Mouse (Mus musculus) lung, postnatal 0 days (tissue): ENCODE results near the gene Abcg1. TPM values are rescaled to one million over a fixed set of nuclear protein-coding genes. Genes with fewer than 3 reads are reported as not detected.

Experiments
- ATAC-seq: fragments of 200-750 bp; cut with Nextera tagmentation; 2 replicates; pipeline ENCODE4 v1.8.0; 2017; ENCODE audit warnings: moderate library complexity
- DNase-seq: peaks from one replicate; pipeline ENCODE4 v3.0.0-alpha.2; 2016; ENCODE audit warnings: low spot score
- H3K27ac ChIP-seq: fragments of 300-500 bp; sonication (generic); 2 replicates; pipeline ENCODE4 v1.5.1; 2014; ENCODE audit warnings: antibody characterized with exemption, mild to moderate bottlenecking, low read length, mixed read lengths
- H3K27me3 ChIP-seq: fragments of 300-500 bp; sonication (generic); replicated peaks from 2 replicates; pipeline ENCODE4 v1.6.1; 2014; ENCODE audit warnings: low read length, mixed read lengths; ENCODE audit not compliant: insufficient read depth
- H3K36me3 ChIP-seq: fragments of 300-500 bp; sonication (generic); 2 replicates; pipeline ENCODE4 v1.6.1; 2014; ENCODE audit warnings: low read length, mixed read lengths; ENCODE audit not compliant: insufficient read depth
- H3K4me1 ChIP-seq: fragments of 300-500 bp; sonication (generic); 2 replicates; pipeline ENCODE4 v1.6.1; 2014; ENCODE audit warnings: antibody characterized with exemption, low read depth, low read length, mixed read lengths; ENCODE audit not compliant: insufficient read depth
- H3K4me2 ChIP-seq: fragments of 300-500 bp; sonication (generic); replicated peaks from 2 replicates; pipeline ENCODE4 v1.6.1; 2014; ENCODE audit warnings: low read depth, mild to moderate bottlenecking, low read length, moderate library complexity, mixed read lengths
- H3K4me3 ChIP-seq: fragments of 300-500 bp; sonication (generic); 2 replicates; pipeline ENCODE4 v1.5.1; 2014; ENCODE audit warnings: low read depth, low read length
- H3K9ac ChIP-seq: fragments of 300-500 bp; sonication (generic); replicated peaks from 2 replicates; pipeline ENCODE4 v1.6.1; 2014; ENCODE audit warnings: low read depth, mild to moderate bottlenecking
- H3K9me3 ChIP-seq: fragments of 300-500 bp; sonication (generic); 2 replicates; pipeline ENCODE4 v1.6.1; 2016; ENCODE audit warnings: low read length, mixed read lengths
- CTCF ChIP-seq: IDR thresholded peaks from 2 replicates; pipeline ENCODE4 v1.5.1; 2016; ENCODE audit warnings: antibody characterized with exemption, mild to moderate bottlenecking
- EP300 ChIP-seq: IDR thresholded peaks from 2 replicates; pipeline ENCODE4 v1.6.1; 2016; ENCODE audit warnings: antibody characterized with exemption, mild to moderate bottlenecking, control low read depth
- WGBS: fragments of 180-500 bp; shearing (Covaris S2); extraction: QIAGEN DNeasy Blood & Tissue Kit; methylation state at CpG from one replicate; pipeline ENCODE4 v1.1.7; 2014; 5-methylcytosine and 5-hydroxymethylcytosine counted together
- polyA plus RNA-seq: library from polyadenylated mRNA; unstranded; fragments of >200 nt; fragmentation: Nextera tagmentation; extraction: Ambion mirVana; gene quantifications from 2 replicates; pipeline ENCODE4 v1.2.1, GENCODE M21; 2015

Abcg1 gene
- polyA plus RNA-seq, 1 experiment from 2014 or later = 26.9 TPM

GRCm38 (mm10) chr17:31145998-31146397 lies 88.5 kb downstream of the Abcg1 start:
- Histone ChIP-seq H3K4me1 (no peaks in the 10 kb centered on the region), H3K9me3 (no peaks in the 10 kb centered on the region), H3K4me3 (no peak overlapping the region), H3K9ac (no peak overlapping the region), H3K27me3 (no peaks in the 10 kb centered on the region), H3K27ac (no peak overlapping the region), H3K36me3 (no peaks in the 10 kb centered on the region), H3K4me2 (no peak overlapping the region)
- no peak for DNase-seq
- ATAC-seq = no peak
- 75% methylated on average over 9 of the region's 9 CpGs for WGBS
- no peak for TF ChIP-seq CTCF
- TF ChIP-seq EP300 = no peak

GRCm38 (mm10) chr17:31152512-31152911 lies 95.0 kb downstream of the Abcg1 start:
- H3K27me3 ChIP-seq = no peaks in the 10 kb centered on the region
- ATAC-seq (no peak), DNase-seq (no peak)
- TF ChIP-seq EP300 (no peak), CTCF (no peak)
- no peaks in the 10 kb centered on the region for H3K4me1 ChIP-seq
- WGBS = 63% methylated on average over 5 of the region's 5 CpGs
- no peaks in the 10 kb centered on the region for H3K9me3 ChIP-seq
- H3K9ac ChIP-seq = no peak overlapping the region
- H3K4me2 ChIP-seq = no peak overlapping the region
- H3K27ac ChIP-seq = no peak overlapping the region
- no peaks in the 10 kb centered on the region for H3K36me3 ChIP-seq
- H3K4me3 ChIP-seq = no peak overlapping the region

GRCm38 (mm10) chr17:31152966-31153499 lies 95.6 kb downstream of the Abcg1 start:
- DNase-seq (no peak), ATAC-seq (no peak)
- Histone ChIP-seq H3K27me3 (no peaks in the 10 kb centered on the region), H3K4me1 (no peaks in the 10 kb centered on the region), H3K9ac (no peak overlapping the region), H3K9me3 (no peaks in the 10 kb centered on the region), H3K27ac (no peak overlapping the region), H3K36me3 (no peaks in the 10 kb centered on the region), H3K4me3 (no peak overlapping the region), H3K4me2 (no peak overlapping the region)
- TF ChIP-seq EP300 (no peak), CTCF (no peak)
- WGBS = 50% methylated on average over 9 of the region's 9 CpGs

GRCm38 (mm10) chr17:31153785-31154184 lies 96.3 kb downstream of the Abcg1 start:
- Histone ChIP-seq H3K27ac (no peak overlapping the region), H3K4me1 (no peaks in the 10 kb centered on the region), H3K27me3 (no peaks in the 10 kb centered on the region), H3K9ac (no peak overlapping the region), H3K4me2 (no peak overlapping the region), H3K36me3 (no peaks in the 10 kb centered on the region), H3K4me3 (no peak overlapping the region), H3K9me3 (no peaks in the 10 kb centered on the region)
- TF ChIP-seq CTCF (no peak), EP300 (no peak)
- no peak for ATAC-seq
- 26% methylated on average over 8 of the region's 8 CpGs for WGBS
- DNase-seq = no peak

- TF ChIP-seq EP300 (no peak), CTCF (no peak)
- 73% methylated on average over 6 of the region's 6 CpGs for WGBS
- no peak for DNase-seq
Observed at GRCm38 (mm10) chr17:31157921-31158320, 100.4 kb downstream of the Abcg1 start.

GRCm38 (mm10) chr17:31160291-31160690 lies 102.8 kb downstream of the Abcg1 start:
- Histone ChIP-seq H3K9ac (no peak overlapping the region), H3K27me3 (no peaks in the 10 kb centered on the region), H3K36me3 (no peaks in the 10 kb centered on the region), H3K9me3 (no peaks in the 10 kb centered on the region), H3K4me3 (no peak overlapping the region), H3K4me1 (no peaks in the 10 kb centered on the region), H3K4me2 (no peak overlapping the region), H3K27ac (no peak overlapping the region)
- WGBS = 88% methylated on average over 4 of the region's 4 CpGs
- ATAC-seq (no peak), DNase-seq (no peak)
- no peak for TF ChIP-seq CTCF

More at GRCm38 (mm10) chr17:31157921-31158320, 100.4 kb downstream of the Abcg1 start:
- no peak overlapping the region for H3K9ac ChIP-seq
- H3K4me1 ChIP-seq = no peaks in the 10 kb centered on the region
- H3K36me3 ChIP-seq = no peaks in the 10 kb centered on the region
- no peaks in the 10 kb centered on the region for H3K27me3 ChIP-seq
- H3K4me3 ChIP-seq = no peak overlapping the region
- no peak overlapping the region for H3K27ac ChIP-seq
- H3K9me3 ChIP-seq = no peaks in the 10 kb centered on the region
- H3K4me2 ChIP-seq = no peak overlapping the region
- ATAC-seq = no peak

- Histone ChIP-seq H3K27ac (no peak overlapping the region), H3K4me2 (no peak overlapping the region), H3K9ac (no peak overlapping the region), H3K36me3 (no peaks in the 10 kb centered on the region), H3K4me1 (no peaks in the 10 kb centered on the region), H3K9me3 (no peaks in the 10 kb centered on the region), H3K4me3 (no peak overlapping the region), H3K27me3 (no peaks in the 10 kb centered on the region)
- 65% methylated on average over 12 of the region's 12 CpGs for WGBS
- DNase-seq (no peak), ATAC-seq (no peak)
- no peak for TF ChIP-seq EP300
- TF ChIP-seq CTCF = no peak
Observed at GRCm38 (mm10) chr17:31162607-31163006, 105.1 kb downstream of the Abcg1 start.
